Mouse (Mus musculus) forebrain, embryonic 12.5 days (tissue): ENCODE data around the gene Kcp. TPM values are rescaled to one million over a fixed set of nuclear protein-coding genes. Genes with fewer than 3 reads are reported as not detected.

Source experiments
- ATAC-seq: fragments of 200-750 bp; cut with Nextera tagmentation; 2 replicates; pipeline ENCODE4 v1.8.0; 2017; ENCODE audit warnings: moderate TSS enrichment; ENCODE audit not compliant: low FRiP score
- H3K27ac ChIP-seq: fragments of 300-500 bp; sonication (generic); 2 replicates; pipeline ENCODE4 v1.5.1; 2016; ENCODE audit warnings: mild to moderate bottlenecking
- H3K27me3 ChIP-seq: fragments of 300-500 bp; sonication (generic); 2 replicates; pipeline ENCODE4 v1.6.1; 2016; ENCODE audit warnings: mild to moderate bottlenecking
- H3K36me3 ChIP-seq: fragments of 300-500 bp; sonication (generic); replicated peaks from 2 replicates; pipeline ENCODE4 v1.6.1; 2016; ENCODE audit warnings: mild to moderate bottlenecking
- H3K4me1 ChIP-seq: fragments of 300-500 bp; sonication (generic); 2 replicates; pipeline ENCODE4 v1.6.1; 2016
- H3K4me2 ChIP-seq: fragments of 300-500 bp; sonication (generic); 2 replicates; pipeline ENCODE4 v1.6.1; 2016; ENCODE audit warnings: mild to moderate bottlenecking, moderate library complexity
- H3K4me3 ChIP-seq: fragments of 300-500 bp; sonication (generic); replicated peaks from 2 replicates; pipeline ENCODE4 v1.5.1; 2016; ENCODE audit warnings: mild to moderate bottlenecking
- H3K9ac ChIP-seq: fragments of 300-500 bp; sonication (generic); 2 replicates; pipeline ENCODE4 v1.6.1; 2016; ENCODE audit warnings: mild to moderate bottlenecking
- H3K9me3 ChIP-seq: fragments of 300-500 bp; sonication (generic); 2 replicates; pipeline ENCODE4 v1.6.1; 2016
- WGBS: fragments of 180-500 bp; shearing (Covaris S2); methylation state at CpG from one replicate; pipeline ENCODE4 v1.1.7; 2016; 5-methylcytosine and 5-hydroxymethylcytosine counted together
- polyA plus RNA-seq: library from polyadenylated mRNA; unstranded; fragments of >200 nt; fragmentation: Nextera tagmentation; extraction: Ambion mirVana; gene quantifications from 2 replicates; pipeline ENCODE4 v1.2.1, GENCODE M21; 2016

Gene Kcp
- polyA plus RNA-seq, 1 experiment from 2014 or later, result 10.8 TPM

DNA sequence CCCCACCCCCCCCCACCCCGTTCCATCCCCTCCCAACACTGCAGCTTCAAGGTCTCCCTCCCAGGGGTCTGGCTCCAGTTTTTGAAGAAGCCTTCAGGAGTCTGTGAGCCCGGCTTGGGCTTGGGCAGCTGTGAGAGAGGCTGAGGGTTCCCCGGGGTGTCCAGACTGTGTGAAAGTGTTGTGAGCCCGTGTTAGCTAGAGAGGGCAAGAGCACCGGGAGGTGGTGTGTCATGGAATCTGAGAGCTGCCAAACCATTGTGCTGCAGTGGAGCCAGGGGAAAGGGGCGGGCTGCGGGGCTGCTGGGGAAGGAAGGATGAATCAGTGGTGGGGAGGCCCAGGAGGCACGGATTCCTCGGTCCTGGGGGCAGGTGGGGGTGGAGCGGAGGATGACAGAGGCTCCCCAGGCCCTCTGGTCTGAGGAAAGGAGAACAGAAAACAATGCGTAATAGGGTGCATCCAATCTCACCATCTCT is 71.3 kb downstream of the Kcp start:
- Histone ChIP-seq H3K9ac (peak overlapping the region; percentile 40), H3K4me2 (peak overlapping the region; percentile 86), H3K27ac (peak overlapping the region; percentile 75), H3K9me3 (no peaks in the 10 kb centered on the region), H3K27me3 (peaks cover 53% of the 10 kb centered on the region), H3K36me3 (no peaks in the 10 kb centered on the region), H3K4me1 (peaks cover 48% of the 10 kb centered on the region), H3K4me3 (no peak overlapping the region)
- no peak for ATAC-seq
- WGBS, result 6% methylated on average over 11 of the region's 11 CpGs

DNA sequence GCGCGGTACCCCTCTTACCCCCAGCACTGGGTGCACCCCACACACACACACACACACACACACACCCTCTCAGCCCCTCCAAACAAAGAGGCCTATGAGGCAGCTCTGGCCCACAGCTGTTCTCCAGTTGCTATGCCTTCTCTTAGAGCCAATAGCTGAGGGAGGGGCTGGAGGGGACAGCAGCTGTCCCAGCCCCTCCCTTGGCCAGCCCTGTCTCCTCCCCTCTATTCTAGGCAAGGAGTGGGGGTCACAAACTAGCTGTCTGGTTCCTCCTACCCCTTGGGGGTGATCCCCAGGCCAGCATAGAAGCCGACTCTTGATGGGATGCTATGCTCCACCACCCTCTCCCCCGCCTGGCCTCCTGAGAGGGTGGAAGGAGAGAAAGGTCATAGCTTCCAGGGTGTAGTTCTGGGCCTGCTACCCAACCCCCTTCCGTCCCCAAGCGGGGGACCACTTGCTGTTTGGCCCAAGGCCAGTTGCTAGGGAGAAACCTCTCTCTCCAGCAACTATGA is 71.8 kb downstream of the Kcp start:
- no peaks in the 10 kb centered on the region for H3K36me3 ChIP-seq
- no peak overlapping the region; the same call in 1 of the 2 replicates for H3K4me3 ChIP-seq
- H3K4me2 ChIP-seq, result peak overlapping the region; percentile 86
- H3K27me3 ChIP-seq, result peaks cover 58% of the 10 kb centered on the region
- H3K4me1 ChIP-seq, result peaks cover 48% of the 10 kb centered on the region
- peak overlapping the region; percentile 40 for H3K9ac ChIP-seq
- H3K27ac ChIP-seq, result peak overlapping the region; percentile 75
- ATAC-seq, result peak; percentile 45
- no peaks in the 10 kb centered on the region for H3K9me3 ChIP-seq
- 7% methylated on average over 6 of the region's 6 CpGs for WGBS

DNA sequence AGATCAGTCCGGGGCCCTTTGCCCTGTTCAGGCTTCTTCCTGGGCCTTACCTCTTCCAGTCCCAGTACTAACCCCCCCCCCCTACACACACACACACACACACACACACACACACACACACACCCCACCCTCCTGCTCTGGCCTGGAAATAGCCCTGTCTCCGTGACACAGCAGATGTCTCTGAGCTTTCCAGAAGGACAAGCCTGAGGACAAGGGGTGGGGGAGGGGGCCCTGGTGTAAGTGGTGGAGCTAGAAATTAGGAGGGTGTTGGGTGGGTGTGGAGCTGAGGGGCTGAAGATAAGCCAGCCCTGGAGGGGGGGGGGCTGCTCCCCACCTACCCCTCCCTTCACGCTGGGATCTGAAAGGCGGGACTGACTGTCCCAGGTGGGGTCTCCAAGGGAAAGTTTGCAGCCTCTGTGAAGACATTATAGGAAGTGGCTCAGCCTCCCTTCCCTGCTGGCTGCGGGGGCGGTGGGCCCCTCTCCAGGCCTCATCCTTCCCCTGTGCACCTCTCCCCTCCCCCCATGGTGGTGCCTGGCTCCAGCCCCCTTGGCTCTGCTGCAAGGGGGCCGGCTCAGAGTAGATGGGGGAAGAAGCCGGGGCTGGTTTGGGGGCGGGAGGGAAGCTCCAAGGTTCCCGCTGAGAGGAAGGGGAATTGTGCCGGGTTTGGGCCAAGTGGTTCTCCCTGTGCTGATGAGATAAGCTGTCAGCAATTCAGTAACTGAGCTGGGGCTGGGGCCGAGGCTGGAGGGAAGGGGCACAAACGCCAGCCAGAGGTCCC is 72.7 kb downstream of the Kcp start:
- Histone ChIP-seq H3K9ac (peak overlapping the region; percentile 40), H3K4me2 (peak overlapping the region; percentile 86), H3K27me3 (peaks cover 66% of the 10 kb centered on the region), H3K4me1 (peaks cover 48% of the 10 kb centered on the region), H3K27ac (peak overlapping the region; percentile 75), H3K4me3 (0 out of 2 replicates have a peak overlapping the region, but pooled peaks have one; percentile 48), H3K9me3 (no peaks in the 10 kb centered on the region), H3K36me3 (no peaks in the 10 kb centered on the region)
- WGBS, result 7% methylated on average over 12 of the region's 13 CpGs
- peak; percentile 56 for ATAC-seq

DNA sequence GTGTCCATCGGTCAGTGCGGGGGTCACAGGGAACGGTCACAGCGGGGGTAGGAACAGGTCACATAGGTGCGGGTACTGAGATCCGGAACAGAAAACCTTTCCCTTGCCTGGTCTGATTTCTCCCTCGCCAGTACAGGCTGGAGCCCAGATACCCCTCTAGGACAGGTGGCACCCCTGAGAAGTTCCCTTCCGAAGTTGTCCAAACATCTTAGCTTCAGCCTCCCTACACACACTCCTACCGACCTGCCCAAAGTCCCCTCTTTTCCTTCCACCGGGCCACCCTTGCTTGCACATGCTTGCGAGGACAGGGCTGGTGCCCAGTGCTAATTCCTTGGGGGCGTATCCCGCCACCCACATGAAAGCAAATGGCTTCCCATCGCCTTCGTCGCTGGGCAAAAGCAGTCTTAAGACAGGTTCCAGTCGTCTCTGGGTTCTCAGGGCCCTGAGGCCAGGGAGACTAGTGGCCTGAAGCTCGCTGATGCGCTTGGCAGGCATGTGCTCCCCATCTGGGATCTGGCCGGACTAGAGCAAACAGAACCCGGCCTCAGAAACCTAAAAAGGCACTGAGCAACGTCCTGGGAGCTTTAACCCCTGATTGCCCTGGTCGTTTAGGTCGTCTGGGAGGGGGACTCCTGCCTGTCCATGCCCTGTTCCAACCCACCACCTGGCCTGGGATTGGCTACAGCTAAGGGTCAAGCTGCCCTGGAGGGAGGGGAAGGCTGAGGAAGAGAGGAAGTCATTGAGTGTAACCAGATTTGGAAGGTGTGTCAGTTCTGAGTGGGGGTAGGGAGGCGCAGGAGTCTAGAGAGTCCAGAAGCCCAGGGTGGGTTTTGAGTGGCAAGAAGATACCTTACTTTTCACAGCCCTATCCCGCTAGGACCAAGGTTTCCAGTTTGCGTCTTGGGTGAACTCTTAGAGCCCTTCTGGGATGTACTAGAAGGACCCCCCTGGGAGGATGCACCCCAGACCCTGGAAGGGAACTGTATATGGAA is 73.7 kb downstream of the Kcp start:
- Histone ChIP-seq H3K36me3 (no peaks in the 10 kb centered on the region), H3K4me3 (peak overlapping the region; percentile 48), H3K4me1 (peaks cover 48% of the 10 kb centered on the region), H3K27me3 (peaks cover 67% of the 10 kb centered on the region), H3K9me3 (no peaks in the 10 kb centered on the region), H3K4me2 (peak overlapping the region; percentile 86), H3K27ac (no peak overlapping the region), H3K9ac (peak overlapping the region; percentile 49; the same call in 1 of the 2 replicates)
- ATAC-seq, result 0 out of 2 replicates have a peak, but pooled peaks have one; percentile 9
- 5% methylated on average over 27 of the region's 27 CpGs for WGBS

GRCm38 (mm10) chr6:29433038-29433803 is 74.5 kb downstream of the Kcp start, which contains the start of gene Flnc:
TSS of gene Flnc (plus strand) at chr6:29433256.
- ATAC-seq, result peak; percentile 31; the same call in 1 of the 2 replicates
- no peaks in the 10 kb centered on the region for H3K9me3 ChIP-seq
- no peak within 1 kb of the TSS for H3K27ac ChIP-seq
- peak within 1 kb of the TSS; percentile 86 for H3K4me2 ChIP-seq
- peak within 1 kb of the TSS; percentile 49 for H3K9ac ChIP-seq
- peaks cover 48% of the 10 kb centered on the region for H3K4me1 ChIP-seq
- H3K27me3 ChIP-seq, result peaks cover 71% of the 10 kb centered on the region
- no peaks in the 10 kb centered on the region for H3K36me3 ChIP-seq
- H3K4me3 ChIP-seq, result peak within 1 kb of the TSS; percentile 48
- WGBS, result 2% methylated on average over 63 of the region's 77 CpGs

DNA sequence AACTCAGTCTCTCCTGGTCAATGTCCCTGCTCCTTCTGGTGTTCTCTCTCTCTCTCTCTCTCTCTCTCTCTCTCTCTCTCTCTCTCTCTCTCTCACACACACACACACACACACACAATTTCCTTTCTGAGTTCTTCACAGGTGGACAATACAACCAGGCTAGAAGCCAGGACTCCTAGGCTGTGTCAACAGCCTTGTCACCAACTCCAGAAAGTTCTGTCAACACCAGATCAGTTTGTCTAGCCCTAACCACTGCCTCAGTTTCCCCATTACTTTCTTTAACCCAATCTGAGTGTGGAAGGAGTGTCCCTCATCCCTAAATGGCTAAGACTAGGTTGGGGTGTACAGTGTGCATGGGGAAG is 75.1 kb downstream of the Kcp start:
- no peaks in the 10 kb centered on the region for H3K36me3 ChIP-seq
- H3K4me2 ChIP-seq, result peak overlapping the region; percentile 86
- H3K4me1 ChIP-seq, result peaks cover 48% of the 10 kb centered on the region
- no peak overlapping the region for H3K27ac ChIP-seq
- peak overlapping the region; percentile 48 for H3K4me3 ChIP-seq
- H3K9ac ChIP-seq, result peak overlapping the region; percentile 49
- H3K9me3 ChIP-seq, result no peaks in the 10 kb centered on the region
- H3K27me3 ChIP-seq, result peaks cover 68% of the 10 kb centered on the region
- no peak for ATAC-seq

- Histone ChIP-seq H3K4me1 (peaks cover 47% of the 10 kb centered on the region), H3K9ac (no peak overlapping the region), H3K27ac (no peak overlapping the region), H3K9me3 (no peaks in the 10 kb centered on the region), H3K27me3 (peaks cover 68% of the 10 kb centered on the region), H3K4me3 (no peak overlapping the region), H3K36me3 (no peaks in the 10 kb centered on the region), H3K4me2 (no peak overlapping the region)
- 35% methylated on average over 3 of the region's 3 CpGs for WGBS
- ATAC-seq, result no peak
These were observed 75.6 kb downstream of the Kcp start for GRCm38 (mm10) chr6:29432156-29432555.

DNA sequence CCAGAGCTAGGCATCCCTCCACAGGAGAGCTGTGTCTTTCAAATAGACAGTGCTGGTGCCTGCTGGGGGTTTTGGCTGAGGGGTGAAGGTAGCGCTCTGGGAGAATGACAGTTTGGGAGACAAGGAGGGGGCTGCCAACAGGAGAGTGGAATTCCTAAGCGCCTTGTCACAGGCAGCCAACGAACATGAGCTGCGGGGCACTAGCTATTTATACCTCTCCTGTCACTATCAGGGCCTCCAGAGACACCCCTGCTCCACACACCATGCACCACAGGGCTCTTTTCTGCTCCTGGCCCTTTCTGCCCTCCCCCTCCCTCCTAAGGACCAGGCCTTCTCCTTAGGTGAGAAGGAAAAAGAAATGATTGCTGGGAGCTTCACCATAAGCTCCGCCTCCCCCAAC is 76.3 kb downstream of the Kcp start:
- 22% methylated on average over 5 of the region's 5 CpGs for WGBS

GRCm38 (mm10) chr6:29430681-29431420 is 76.9 kb downstream of the Kcp start:
- ATAC-seq, result no peak

More for the DNA sequence above, 76.3 kb downstream of the Kcp start:
- H3K36me3 ChIP-seq, result no peaks in the 10 kb centered on the region
- no peaks in the 10 kb centered on the region for H3K9me3 ChIP-seq
- no peak for ATAC-seq
- H3K27ac ChIP-seq, result no peak overlapping the region
- H3K4me3 ChIP-seq, result no peak overlapping the region
- H3K4me2 ChIP-seq, result no peak overlapping the region
- peaks cover 68% of the 10 kb centered on the region for H3K27me3 ChIP-seq
- no peak overlapping the region for H3K9ac ChIP-seq
- H3K4me1 ChIP-seq, result peaks cover 40% of the 10 kb centered on the region

GRCm38 (mm10) chr6:29428171-29428570 is 79.6 kb downstream of the Kcp start:
- no peaks in the 10 kb centered on the region for H3K36me3 ChIP-seq

More at GRCm38 (mm10) chr6:29430681-29431420, 76.9 kb downstream of the Kcp start:
- peaks cover 64% of the 10 kb centered on the region for H3K27me3 ChIP-seq
- no peaks in the 10 kb centered on the region for H3K9me3 ChIP-seq
- no peaks in the 10 kb centered on the region for H3K36me3 ChIP-seq
- no peak overlapping the region for H3K27ac ChIP-seq
- H3K4me1 ChIP-seq, result peaks cover 34% of the 10 kb centered on the region
- H3K9ac ChIP-seq, result no peak overlapping the region
- 44% methylated on average over 15 of the region's 15 CpGs for WGBS
- no peak overlapping the region for H3K4me2 ChIP-seq
- no peak overlapping the region for H3K4me3 ChIP-seq

GRCm38 (mm10) chr6:29426331-29426730 is 81.4 kb downstream of the Kcp start:
- no peak for ATAC-seq
- Histone ChIP-seq H3K4me2 (no peak overlapping the region), H3K9ac (no peak overlapping the region), H3K27me3 (peaks cover 19% of the 10 kb centered on the region), H3K36me3 (no peaks in the 10 kb centered on the region), H3K27ac (no peak overlapping the region), H3K4me3 (no peak overlapping the region), H3K9me3 (no peaks in the 10 kb centered on the region), H3K4me1 (no peaks in the 10 kb centered on the region)
- 84% methylated on average over 6 of the region's 6 CpGs for WGBS

More at GRCm38 (mm10) chr6:29428171-29428570, 79.6 kb downstream of the Kcp start:
- no peak overlapping the region for H3K4me2 ChIP-seq
- 59% methylated on average over 4 of the region's 4 CpGs for WGBS
- peaks cover 37% of the 10 kb centered on the region for H3K27me3 ChIP-seq
- H3K27ac ChIP-seq, result no peak overlapping the region
- no peaks in the 10 kb centered on the region for H3K9me3 ChIP-seq
- H3K9ac ChIP-seq, result no peak overlapping the region
- H3K4me3 ChIP-seq, result no peak overlapping the region
- peaks cover 7% of the 10 kb centered on the region for H3K4me1 ChIP-seq
- ATAC-seq, result no peak
